Mouse (Mus musculus) MEL (cell line): ENCODE data around the gene Als2cr12. TPM values are rescaled to one million over a fixed set of nuclear protein-coding genes. Genes with fewer than 3 reads are reported as not detected.
"Not testable (repeated sequence)": the region's sequence is repeated elsewhere in the genome, so short reads cannot be mapped to it uniquely, and the experiment has no call there.

Source experiments
- DNase-seq: peaks from one replicate; pipeline ENCODE4 v3.0.0; 2011; ENCODE audit warnings: low read depth, low spot score
- H3K27ac ChIP-seq: 2 replicates; pipeline ENCODE4 v1.5.1; 2012; ENCODE audit warnings: low read depth, mild to moderate bottlenecking, control low read depth, low read length, moderate library complexity; ENCODE audit not compliant: control insufficient read depth
- H3K27me3 ChIP-seq, 2 experiments: fragments of 150-350 bp in 1 of 2; sonication (generic) in 1 of 2; 2 replicates each; pipeline ENCODE4 v1.6.1; 2012; ENCODE audit warnings: low read length in 2 of 2, mild to moderate bottlenecking in 2 of 2, improper control_type of control experiment in 1 of 2, moderate library complexity in 1 of 2; ENCODE audit not compliant: insufficient read depth in 2 of 2, control insufficient read depth in 1 of 2
- H3K36me3 ChIP-seq, 2 experiments: 2 replicates each; pipeline ENCODE4 v1.6.1; 2012 to 2014; ENCODE audit warnings: low read length in 2 of 2, improper control_type of control experiment in 1 of 2, inconsistent platforms in 1 of 2, mild to moderate bottlenecking in 1 of 2; ENCODE audit not compliant: insufficient read depth in 2 of 2, control insufficient read depth in 1 of 2
- H3K4me1 ChIP-seq, 2 experiments: fragments of 150-350 bp in 1 of 2; sonication (generic) in 1 of 2; 2 replicates each; pipeline ENCODE4 v1.6.1; 2012; ENCODE audit warnings: low read length in 2 of 2, improper control_type of control experiment in 1 of 2, mild to moderate bottlenecking in 1 of 2; ENCODE audit not compliant: insufficient read depth in 2 of 2, control insufficient read depth in 1 of 2
- H3K4me3 ChIP-seq, 2 experiments: fragments of 150-350 bp in 1 of 2; sonication (generic) in 1 of 2; 2 replicates each; pipeline ENCODE4 v1.5.1; 2012; ENCODE audit warnings: low read depth in 2 of 2, low read length in 2 of 2, mild to moderate bottlenecking in 2 of 2, moderate library complexity in 2 of 2, control low read depth in 1 of 2, improper control_type of control experiment in 1 of 2; ENCODE audit not compliant: control insufficient read depth in 1 of 2, insufficient read depth in 1 of 2
- H3K79me2 ChIP-seq: 2 replicates; pipeline ENCODE4 v1.6.1; 2012; ENCODE audit warnings: mild to moderate bottlenecking, low read length, moderate library complexity; ENCODE audit not compliant: control insufficient read depth, poor library complexity, insufficient read depth
- H3K9ac ChIP-seq: 2 replicates; pipeline ENCODE4 v1.6.1; 2012; ENCODE audit warnings: low read depth, mild to moderate bottlenecking, control low read depth, low read length, moderate library complexity; ENCODE audit not compliant: control insufficient read depth, poor library complexity, severe bottlenecking
- H3K9me3 ChIP-seq: fragments of 150-350 bp; sonication (generic); replicated peaks from 2 replicates; pipeline ENCODE4 v1.6.1; 2012; ENCODE audit warnings: mild to moderate bottlenecking, low read length, improper control_type of control experiment, moderate library complexity; ENCODE audit not compliant: insufficient read depth
- CHD1 ChIP-seq: IDR thresholded peaks from 2 replicates; pipeline ENCODE4 v1.6.1; 2012; ENCODE audit warnings: low read depth, mild to moderate bottlenecking, inconsistent platforms, low read length, improper control_type of control experiment
- CTCF ChIP-seq, 3 experiments: IDR thresholded peaks in 2 of 3; conservative IDR thresholded peaks in 1 of 3; 2 replicates each; pipeline ENCODE4 v1.5.1; 2011 to 2012; ENCODE audit warnings: low read length in 3 of 3, low read depth in 2 of 3, mild to moderate bottlenecking in 2 of 3, improper control_type of control experiment in 1 of 3, inconsistent platforms in 1 of 3, mixed read lengths in 1 of 3, moderate library complexity in 1 of 3; ENCODE audit not compliant: control insufficient read depth in 1 of 3, insufficient read depth in 1 of 3, poor library complexity in 1 of 3, severe bottlenecking in 1 of 3
- MAFK ChIP-seq: IDR thresholded peaks from 2 replicates; pipeline ENCODE4 v1.6.1; 2011; ENCODE audit warnings: low read depth, mild to moderate bottlenecking, low read length, improper control_type of control experiment, borderline replicate concordance
- MEF2A ChIP-seq: IDR thresholded peaks from 2 replicates; pipeline ENCODE4 v1.6.1; 2014; ENCODE audit warnings: low read depth, mild to moderate bottlenecking, inconsistent platforms, low read length, improper control_type of control experiment; ENCODE audit not compliant: poor library complexity, insufficient replicate concordance, severe bottlenecking; ENCODE audit errors: extremely low read depth
- MYB ChIP-seq: IDR thresholded peaks from 2 replicates; pipeline ENCODE4 v1.6.1; 2011; ENCODE audit warnings: mild to moderate bottlenecking, low read depth, low read length, improper control_type of control experiment
- POLR2A ChIP-seq, 2 experiments: IDR thresholded peaks; 2 replicates each; pipeline ENCODE4 v1.6.1; 2011 to 2012; ENCODE audit warnings: low read length in 2 of 2, mild to moderate bottlenecking in 2 of 2, control low read depth in 1 of 2, improper control_type of control experiment in 1 of 2, low read depth in 1 of 2, moderate library complexity in 1 of 2; ENCODE audit not compliant: control insufficient read depth in 1 of 2, insufficient read depth in 1 of 2, poor library complexity in 1 of 2
- TAL1 ChIP-seq: IDR thresholded peaks from 2 replicates; pipeline ENCODE4 v1.6.1; 2012; ENCODE audit warnings: mild to moderate bottlenecking, inconsistent platforms, low read length, moderate library complexity, mixed read lengths
- UBTF ChIP-seq: IDR thresholded peaks from 2 replicates; pipeline ENCODE4 v1.6.1; 2012; ENCODE audit warnings: low read depth, mild to moderate bottlenecking, inconsistent platforms, low read length, improper control_type of control experiment, moderate library complexity, borderline replicate concordance; ENCODE audit not compliant: insufficient read depth
- ZMIZ1 ChIP-seq: IDR thresholded peaks from 2 replicates; pipeline ENCODE4 v1.6.1; 2012; ENCODE audit warnings: low read depth, mild to moderate bottlenecking, inconsistent platforms, low read length, improper control_type of control experiment, moderate library complexity
- polyA plus RNA-seq, 2 experiments: library from polyadenylated mRNA; stranded (reverse) in 1 of 2; unstranded in 1 of 2; fragments of >175 nt in 1 of 2; fragments of >200 nt in 1 of 2; gene quantifications; 2 replicates each; pipeline versions ENCODE4 v1.2.1 to v1.2.4; 2012; ENCODE audit warnings: low replicate concordance in 2 of 2, low read depth in 1 of 2; ENCODE audit not compliant: insufficient read length in 2 of 2, insufficient read depth in 1 of 2, missing spikeins in 1 of 2
- total RNA-seq: library from RNA; depleted of rRNA; stranded (reverse); fragments of 300-350 nt; gene quantifications from 2 replicates; pipeline ENCODE4 v1.2.3, GENCODE M21; 2012

Gene Als2cr12
- total and polyA plus RNA-seq, 3 experiments, result not detected

- Histone ChIP-seq H3K36me3 (no peaks in the 10 kb centered on the region), H3K4me3 (no peak overlapping the region), H3K79me2 (no peaks in the 10 kb centered on the region), H3K4me1 (no peaks in the 10 kb centered on the region), H3K9me3 (no peaks in the 10 kb centered on the region), H3K27ac (no peak overlapping the region), H3K9ac (no peak overlapping the region), H3K27me3 (no peaks in the 10 kb centered on the region; a peak in 1 of 4 replicates)
- no peak for DNase-seq
- TF ChIP-seq ZMIZ1, result no peak
- TF ChIP-seq POLR2A (IDR thresholded peaks at IDR 0.05; ENCODE audit: control insufficient read depth in 1 of 2, insufficient read depth in 1 of 2, low read depth in 1 of 2, low read length in 2 of 2, poor library complexity in 1 of 2), result no peak
- TF ChIP-seq CTCF (IDR thresholded peaks at IDR 0.05 in 2 of 3, conservative IDR thresholded peaks at IDR 0.05 in 1 of 3; ENCODE audit: control insufficient read depth in 1 of 3, insufficient read depth in 1 of 3, low read depth in 2 of 3, low read length in 3 of 3, poor library complexity in 1 of 3, severe bottlenecking in 1 of 3), result no peak
Observed at GRCm38 (mm10) chr1:58690006-58690744, 5.6 kb downstream of the Als2cr12 start.

GRCm38 (mm10) chr1:58689426-58689825 is 6.4 kb downstream of the Als2cr12 start:
- TF ChIP-seq TAL1 (no peak), MYB (no peak), UBTF (no peak), CHD1 (no peak), MAFK (no peak), MEF2A (no peak)
- no peak for DNase-seq
- Histone ChIP-seq H3K9ac (no peak overlapping the region), H3K36me3 (no peaks in the 10 kb centered on the region), H3K79me2 (no peaks in the 10 kb centered on the region), H3K4me3 (no peak overlapping the region), H3K27me3 (peaks cover 0 to 2% of the 10 kb centered on the region in 2 experiments; a peak in 1 of 4 replicates), H3K4me1 (no peaks in the 10 kb centered on the region), H3K27ac (no peak overlapping the region), H3K9me3 (no peaks in the 10 kb centered on the region)

GRCm38 (mm10) chr1:58678412-58678811 is 17.4 kb downstream of the Als2cr12 start:
- H3K4me3 ChIP-seq, H3K36me3 ChIP-seq, H3K9me3 ChIP-seq, H3K27ac ChIP-seq, H3K27me3 ChIP-seq, H3K79me2 ChIP-seq, H3K9ac ChIP-seq: not testable (repeated sequence)
- H3K4me1 ChIP-seq, result peaks cover 0 to 13% of the 10 kb centered on the region in 2 experiments; a peak in 2 of 4 replicates
- peak; percentile 58 for DNase-seq
